Mouse (Mus musculus): ENCODE results near the gene Sprr2k.
"Not testable (repeated sequence)": the region's sequence is repeated elsewhere in the genome, so short reads cannot be mapped to it uniquely, and the experiment has no call there.

The Sprr2k gene

DNA sequence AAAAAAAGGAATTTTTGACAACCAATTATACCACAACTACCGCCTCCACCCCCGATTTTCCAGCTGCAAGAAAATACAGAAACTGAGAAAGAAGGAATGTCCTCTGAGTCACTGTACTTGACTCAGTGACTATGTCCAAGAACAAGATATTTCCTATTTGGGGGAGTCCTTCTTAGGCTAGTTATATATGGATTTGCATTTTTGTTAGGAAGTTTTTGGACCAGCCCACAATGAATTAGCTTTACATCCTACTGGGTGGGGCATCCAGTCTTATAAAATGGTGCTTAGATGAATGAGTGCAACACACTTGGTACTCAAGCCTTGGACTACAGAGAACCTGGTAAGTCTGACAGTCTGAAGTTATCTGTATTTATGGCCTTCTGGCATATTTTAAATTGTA, at the start of gene Sprr2k:
Gene Sprr2k (plus strand): TSS at position 301 of the 400 bp plus-strand sequence.
- CTCF ChIA-PET, result interaction anchor here (0.6 kb wide), 1 partner anchor 197 kb away, joined by 5 read pairs; no protein-coding TSS in a partner anchor

DNA sequence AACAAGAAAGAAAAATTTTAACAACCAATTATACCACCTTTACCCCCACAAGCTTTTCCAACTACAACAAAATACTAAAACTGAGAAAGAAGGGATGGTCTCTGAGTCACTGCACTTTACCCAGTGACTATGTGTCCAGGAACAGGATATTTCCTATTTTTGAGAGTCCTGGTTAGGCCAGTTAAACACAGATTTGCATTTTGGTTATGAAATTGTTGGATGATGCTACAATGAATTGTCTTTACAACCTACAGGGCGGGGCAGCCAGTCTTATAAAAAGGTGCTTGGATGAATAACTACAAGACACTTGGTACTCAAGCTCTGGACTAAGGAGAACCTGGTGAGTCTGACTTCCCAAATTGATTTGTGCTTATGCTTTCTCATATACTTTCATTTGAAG, 47.0 kb upstream of the Sprr2k start, which contains the start of gene Sprr2h:
Gene Sprr2h (plus strand): TSS at position 301 of the 400 bp plus-strand sequence.
- CTCF ChIA-PET, result no interaction called here

DNA sequence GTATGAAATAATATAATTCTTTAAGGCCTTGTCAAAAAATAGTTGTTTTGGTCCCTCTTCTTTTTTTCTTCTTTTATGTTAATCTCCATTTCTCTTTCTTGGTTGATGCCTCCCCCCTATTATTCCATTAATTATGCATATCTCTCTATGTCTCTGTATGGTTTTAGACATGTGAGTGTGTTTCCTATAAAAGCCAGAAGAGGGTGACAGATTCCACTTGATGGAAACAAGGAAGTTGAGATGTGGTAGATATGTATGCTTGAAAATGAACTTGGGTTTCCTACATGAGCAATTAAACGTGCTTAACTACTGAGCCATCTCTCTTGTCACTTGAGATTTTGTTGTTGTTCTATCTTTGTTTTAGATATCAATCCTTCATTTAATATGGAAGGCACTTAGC, 38.1 kb upstream of the Sprr2k start:
- CTCF ChIA-PET, result no interaction called here

DNA sequence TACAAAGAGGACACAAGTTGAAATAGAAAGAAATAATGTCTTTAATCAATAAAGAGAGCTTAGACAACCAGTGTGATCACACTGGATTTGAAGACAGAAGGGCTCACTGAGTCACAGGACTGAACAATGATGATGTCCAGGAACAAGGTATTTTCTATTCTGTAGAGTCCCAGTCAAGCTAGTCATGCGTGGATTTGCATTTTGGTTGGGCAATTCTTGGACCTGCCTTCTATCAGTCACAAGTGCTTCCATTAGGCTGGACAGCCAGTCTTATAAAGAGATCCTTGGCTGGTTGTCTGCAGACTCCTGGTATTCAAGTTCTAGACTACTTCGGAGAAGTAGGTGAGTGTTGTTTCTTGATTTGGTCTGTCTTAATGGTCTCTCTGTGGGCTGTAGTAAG, 24.7 kb upstream of the Sprr2k start, which contains the start of gene Sprr2i:
Gene Sprr2i (plus strand): TSS at position 301 of the 400 bp plus-strand sequence.
- CTCF ChIA-PET, result no interaction called here

DNA sequence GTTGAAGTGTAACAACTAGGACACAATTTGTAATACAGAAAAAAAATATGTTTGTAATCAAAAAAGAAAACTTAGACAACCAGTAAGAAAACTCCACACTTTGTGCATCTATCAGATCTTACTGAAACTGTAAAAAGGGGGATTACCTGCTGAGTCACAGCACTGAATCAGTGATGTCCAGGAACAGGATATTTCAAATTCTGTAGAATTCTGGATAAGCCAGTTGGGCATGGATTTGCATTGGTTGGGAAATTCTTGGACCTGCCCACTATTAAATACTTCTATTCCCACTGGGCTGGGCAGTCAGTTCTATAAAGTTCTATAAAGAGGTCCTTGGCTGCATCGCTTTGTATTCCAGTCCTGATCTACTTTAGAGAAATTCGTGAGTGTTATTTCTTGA, 14.6 kb upstream of the Sprr2k start, which contains the start of gene Sprr2j-ps:
Gene Sprr2j-ps (plus strand): TSS at position 301 of the 400 bp plus-strand sequence.
- CTCF ChIA-PET, result no interaction called here

DNA sequence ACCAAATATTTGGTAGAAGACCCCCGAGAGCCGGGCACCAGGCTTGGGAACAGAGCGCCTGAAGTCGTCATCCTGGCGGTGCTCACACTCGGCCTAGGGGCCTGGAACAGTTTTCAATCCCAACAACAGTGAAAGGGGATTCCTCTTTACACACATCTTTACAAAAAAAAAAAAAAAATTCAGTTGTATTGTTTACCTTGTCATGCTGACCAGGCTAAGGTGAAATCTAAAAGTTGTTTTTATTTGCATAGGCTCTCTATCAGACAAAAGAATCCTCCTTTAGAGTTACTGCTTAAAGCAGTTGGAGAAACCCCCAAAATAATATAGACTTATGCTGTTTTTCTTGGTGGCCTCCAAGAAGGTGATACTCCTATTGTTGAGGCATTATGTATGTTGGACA, 3.1 kb upstream of the Sprr2k start, which contains the start of gene Gm9774:
Gene Gm9774 (minus strand): TSS at position 101 of the 400 bp plus-strand sequence.
- CTCF ChIA-PET, result no interaction called here

DNA sequence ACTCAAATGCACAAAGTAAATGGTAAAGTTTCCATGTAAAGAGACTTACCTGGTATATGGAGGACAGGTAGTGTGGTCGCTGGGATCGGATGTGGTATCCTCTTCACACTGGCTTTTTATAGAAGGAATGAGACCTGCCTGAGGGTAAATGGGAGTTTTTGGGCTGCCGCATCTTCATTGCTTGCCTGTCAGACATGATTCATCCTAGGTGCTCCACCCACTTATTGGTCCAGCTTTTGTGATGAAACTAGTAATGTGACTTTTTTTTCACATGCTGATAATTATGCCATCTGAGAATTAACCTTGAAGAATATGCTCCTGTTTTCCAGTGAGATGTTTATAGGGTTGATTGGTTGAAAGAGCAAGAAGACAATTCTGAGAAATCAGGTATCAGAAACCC, 6.3 kb downstream of the Sprr2k start, which contains the start of gene Sprr1b:
Gene Sprr1b (minus strand): TSS at position 101 of the 400 bp plus-strand sequence.
- CTCF ChIA-PET, result no interaction called here

DNA sequence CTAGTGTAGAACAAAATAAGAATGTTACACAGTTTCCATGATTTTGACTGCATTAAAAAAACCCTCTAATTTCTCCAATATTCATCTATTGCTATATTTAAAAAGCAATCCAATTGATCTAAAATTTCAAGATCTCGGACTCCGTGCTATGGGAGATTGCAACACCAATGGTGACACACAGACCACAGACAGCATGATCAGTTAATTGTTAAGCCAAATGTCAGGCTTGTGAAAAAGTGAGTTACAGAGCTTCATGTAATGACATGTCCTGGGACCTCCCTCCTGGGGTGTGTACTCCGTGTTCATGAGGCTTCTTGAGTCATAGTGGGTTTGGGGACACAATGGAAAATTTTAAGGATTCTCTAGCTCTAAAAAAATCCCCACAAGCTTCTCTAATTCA, 7.8 kb downstream of the Sprr2k start:
- CTCF ChIA-PET, result no interaction called here

DNA sequence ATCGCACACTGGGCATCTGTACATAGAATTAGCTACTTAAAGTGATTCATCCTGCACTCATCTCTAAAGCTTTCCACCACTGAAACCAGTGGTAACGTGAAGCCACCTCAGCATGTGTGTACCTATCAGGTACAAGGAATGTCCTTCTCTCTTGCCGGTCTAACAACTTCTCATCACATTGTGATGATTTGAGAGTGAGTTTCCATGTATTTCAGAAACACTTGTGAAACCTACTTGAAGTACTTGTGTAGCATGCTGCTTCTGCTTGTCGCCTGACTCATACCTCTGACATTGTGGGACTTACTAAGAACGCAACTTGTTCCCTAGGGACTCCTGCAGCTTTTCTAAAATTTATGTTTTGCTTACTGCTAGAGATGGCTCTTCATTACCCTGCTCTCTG, 22.8 kb downstream of the Sprr2k start:
- CTCF ChIA-PET, result no interaction called here

DNA sequence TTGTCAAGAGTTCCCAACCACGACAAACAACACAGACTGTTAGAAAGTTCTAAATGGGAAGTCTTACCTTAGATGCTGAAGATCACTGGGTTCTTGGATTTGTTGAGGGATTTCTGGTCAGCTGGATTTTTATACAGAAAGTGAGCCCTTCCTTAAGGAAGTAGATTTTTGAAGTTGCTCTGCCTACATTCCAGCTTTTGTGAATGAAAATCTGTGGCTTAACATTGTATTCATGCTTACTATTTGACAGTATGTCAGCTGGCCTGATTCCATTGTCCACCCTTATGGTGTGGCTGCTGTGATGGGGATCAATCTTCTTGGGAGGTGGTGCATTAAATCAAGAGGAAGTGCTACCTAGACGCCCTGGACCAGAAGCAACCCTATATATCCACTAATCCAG, 26.2 kb downstream of the Sprr2k start, which contains the start of gene Sprr3:
Gene Sprr3 (minus strand): TSS at position 101 of the 400 bp plus-strand sequence.
- CTCF ChIA-PET, result no interaction called here

DNA sequence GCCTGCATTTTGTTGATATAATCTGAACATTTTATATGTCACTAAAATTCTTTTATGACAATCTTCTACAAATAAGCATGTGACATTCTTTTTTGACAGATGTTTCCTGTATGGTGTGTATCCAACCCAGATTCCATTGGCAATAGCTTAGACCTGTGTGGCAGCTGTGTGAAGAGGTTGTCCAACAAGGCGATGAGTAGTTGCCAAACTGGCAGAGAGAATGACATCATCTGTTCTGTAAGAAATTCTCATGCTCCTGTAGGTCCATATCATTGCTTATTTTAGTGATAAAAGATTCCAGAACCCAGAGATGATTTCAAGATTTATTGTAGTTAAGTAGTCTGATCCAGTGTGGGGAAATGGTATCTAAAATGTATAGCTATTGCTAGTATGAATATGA, 34.2 kb downstream of the Sprr2k start:
- CTCF ChIA-PET, result no interaction called here

DNA sequence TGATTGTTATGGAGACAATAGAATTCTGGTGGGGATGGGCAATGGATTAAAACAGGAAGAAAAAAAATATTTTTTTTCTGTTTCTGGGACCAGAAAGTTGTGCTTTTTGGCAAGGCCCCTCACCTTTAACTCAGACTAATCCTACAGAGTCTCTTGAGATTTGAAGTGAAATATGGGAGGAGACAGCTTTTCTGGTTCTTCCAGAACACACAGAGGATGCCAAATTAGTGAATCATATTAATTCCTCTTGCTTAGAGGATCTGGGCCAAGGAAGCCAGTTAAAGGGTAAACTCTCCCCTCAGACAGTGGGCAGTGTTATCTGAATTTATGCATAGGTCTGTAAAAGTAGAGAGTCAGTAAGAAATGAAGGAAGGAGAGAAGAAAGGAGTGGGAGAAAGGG, 35.0 kb downstream of the Sprr2k start:
- CTCF ChIA-PET, result no interaction called here

DNA sequence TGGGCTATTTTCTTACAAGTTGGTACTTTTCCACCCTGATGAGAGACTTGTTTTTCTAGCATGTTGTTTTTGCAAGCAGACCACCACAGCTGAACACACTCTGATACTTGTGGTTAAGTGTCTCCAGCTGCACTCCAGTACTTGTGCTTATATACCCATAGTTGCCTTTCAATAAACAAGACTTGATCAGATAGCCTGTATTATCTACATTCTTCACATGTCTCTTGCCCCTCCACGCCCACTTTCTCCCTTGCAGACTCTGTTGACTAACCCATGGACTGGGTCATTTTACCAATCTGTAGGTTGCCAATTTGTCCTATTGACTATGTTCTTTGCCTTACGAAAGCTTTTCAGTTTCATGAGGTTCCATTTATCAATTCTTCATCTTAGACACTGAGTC, 37.7 kb downstream of the Sprr2k start:
- CTCF ChIA-PET, result no interaction called here

DNA sequence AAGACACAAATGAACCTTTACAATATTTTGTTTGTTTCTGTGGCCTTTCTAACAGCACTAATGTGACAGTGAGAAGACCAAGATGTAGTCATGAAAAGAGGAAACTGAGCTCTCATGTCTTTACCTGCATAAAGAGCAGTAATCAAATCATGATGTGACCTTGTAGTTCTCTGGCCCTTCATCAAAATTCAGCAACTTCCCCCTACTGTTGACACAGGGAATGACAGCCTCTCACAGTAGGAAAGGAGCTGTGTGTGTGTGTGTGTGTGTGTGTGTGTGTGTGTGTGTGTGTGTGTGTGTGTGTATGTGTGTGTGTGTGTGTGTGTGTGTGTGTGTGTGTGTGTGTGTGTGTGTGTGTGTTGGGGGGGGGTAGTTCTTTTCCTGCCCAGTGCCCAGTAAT, 48.9 kb downstream of the Sprr2k start:
- CTCF ChIA-PET, result not testable (repeated sequence)

Data from spleen, embryonic (tissue).